In genomic region chr4:12781969-12782904, GRCm38 (mm10) we compare ENCODE assay signal across 15 mouse cellular contexts.
DNase-seq lines count a peak whose midpoint lies in the region; ATAC-seq and TF ChIP-seq lines count a peak whose summit lies in the region.
"Had no signal": no experiment of that assay in that cellular context is flagged by ENCODE, and none has a peak within 500 bp of the region (broad histone marks: within the 10 kb centered on the region; RNA-seq: fewer than 3 reads in every experiment).

No protein-coding gene starts in this region.

- H3K4me2 ChIP-seq in hindbrain, embryonic 12.5 days (replicated peaks) = no peak overlapping the region
- no peak overlapping the region for H3K4me2 ChIP-seq in hindbrain, postnatal 0 days (ENCODE audit: low read depth, low read length)
- H3K4me2 ChIP-seq in neural tube, embryonic 13.5 days = no peak overlapping the region
- H3K4me2 ChIP-seq in midbrain, postnatal 0 days (ENCODE audit: low read depth, low read length, poor library complexity, severe bottlenecking) = no peak overlapping the region
- H3K4me2 ChIP-seq: forebrain, embryonic 12.5 days; neural tube, embryonic 15.5 days had no signal

- H3K4me1 ChIP-seq in hindbrain, embryonic 12.5 days = peaks cover 11% of the 10 kb centered on the region
- 0 out of 2 replicates have a peak, but pooled peaks cover 3% of the 10 kb centered on the region for H3K4me1 ChIP-seq in hindbrain, postnatal 0 days (ENCODE audit: insufficient read depth, low read length)
- peaks cover 6% of the 10 kb centered on the region; the same call in 1 of the 2 replicates for H3K4me1 ChIP-seq in neural tube, embryonic 13.5 days (replicated peaks)
- H3K4me1 ChIP-seq in midbrain, postnatal 0 days (ENCODE audit: insufficient read depth, low read length) = no peaks in the 10 kb centered on the region
- H3K4me1 ChIP-seq: neural tube, embryonic 15.5 days had no signal

- H3K4me3 ChIP-seq in hindbrain, embryonic 12.5 days = no peak overlapping the region
- H3K4me3 ChIP-seq in hindbrain, postnatal 0 days (ENCODE audit: low read length) = no peak overlapping the region
- no peak overlapping the region for H3K4me3 ChIP-seq in neural tube, embryonic 13.5 days
- H3K4me3 ChIP-seq in layer of hippocampus, adult 2 months = no peak overlapping the region
- no peak overlapping the region for H3K4me3 ChIP-seq in midbrain, postnatal 0 days (ENCODE audit: low read depth, low read length)
- H3K4me3 ChIP-seq: forebrain, embryonic 12.5 days; neural tube, embryonic 15.5 days had no signal

- H3K9ac ChIP-seq in hindbrain, embryonic 12.5 days = no peak overlapping the region
- H3K9ac ChIP-seq in hindbrain, postnatal 0 days (replicated peaks; ENCODE audit: low read length) = no peak overlapping the region
- no peak overlapping the region for H3K9ac ChIP-seq in neural tube, embryonic 13.5 days
- no peak overlapping the region for H3K9ac ChIP-seq in midbrain, postnatal 0 days (replicated peaks; ENCODE audit: low read length, poor library complexity, severe bottlenecking)
- H3K9ac ChIP-seq: forebrain, embryonic 12.5 days; neural tube, embryonic 15.5 days had no signal

- H3K9me3 ChIP-seq in hindbrain, embryonic 12.5 days (replicated peaks) = no peaks in the 10 kb centered on the region
- no peaks in the 10 kb centered on the region for H3K9me3 ChIP-seq in hindbrain, postnatal 0 days (ENCODE audit: low read length)
- no peaks in the 10 kb centered on the region for H3K9me3 ChIP-seq in neural tube, embryonic 13.5 days
- H3K9me3 ChIP-seq in midbrain, postnatal 0 days (ENCODE audit: low read length) = no peaks in the 10 kb centered on the region
- H3K9me3 ChIP-seq: forebrain, embryonic 12.5 days; neural tube, embryonic 15.5 days had no signal

- no peak overlapping the region for H3K27ac ChIP-seq in hindbrain, embryonic 12.5 days
- no peak overlapping the region for H3K27ac ChIP-seq in hindbrain, postnatal 0 days
- H3K27ac ChIP-seq in neural tube, embryonic 13.5 days (replicated peaks) = peak overlapping the region; percentile 42; the same call in 1 of the 2 replicates
- no peak overlapping the region for H3K27ac ChIP-seq in layer of hippocampus, adult 2 months
- no peak overlapping the region for H3K27ac ChIP-seq in midbrain, postnatal 0 days (ENCODE audit: low read depth, low read length)
- H3K27ac ChIP-seq: forebrain, embryonic 12.5 days; neural tube, embryonic 15.5 days had no signal

- no peaks in the 10 kb centered on the region for H3K27me3 ChIP-seq in hindbrain, embryonic 12.5 days
- H3K27me3 ChIP-seq in hindbrain, postnatal 0 days (ENCODE audit: insufficient read depth, low read length) = no peaks in the 10 kb centered on the region
- H3K27me3 ChIP-seq in neural tube, embryonic 13.5 days = no peaks in the 10 kb centered on the region
- no peaks in the 10 kb centered on the region for H3K27me3 ChIP-seq in midbrain, postnatal 0 days (ENCODE audit: insufficient read depth, low read length)
- H3K27me3 ChIP-seq: forebrain, embryonic 12.5 days; neural tube, embryonic 15.5 days; Patski had no signal

- 0 out of 2 replicates have a peak, but pooled peaks have one; percentile 8 for ATAC-seq in hindbrain, embryonic 12.5 days (ENCODE audit: low FRiP score)
- ATAC-seq in hindbrain, postnatal 0 days = no peak
- peak; percentile 32; the same call in 1 of the 2 replicates for ATAC-seq in neural tube, embryonic 13.5 days (ENCODE audit: low read depth)
- no peak for ATAC-seq in midbrain, postnatal 0 days (ENCODE audit: low FRiP score)
- ATAC-seq: Patski had no signal

- no peak for TF ChIP-seq CTCF in hindbrain, postnatal 0 days (IDR thresholded peaks at IDR 0.05; ENCODE audit: low read depth)
- TF ChIP-seq CTCF in layer of hippocampus, adult 2 months (conservative IDR thresholded peaks at IDR 0.05) = no peak
- no peak for TF ChIP-seq CTCF in midbrain, postnatal 0 days (IDR thresholded peaks at IDR 0.05)

- no peak for DNase-seq in hindbrain, postnatal 0 days (ENCODE audit: low spot score)
- no peak for DNase-seq in neural tube, embryonic 10.5 days (ENCODE audit: extremely low spot score, low spot score)
- DNase-seq in heart, postnatal 4 days = peak; percentile 26
- DNase-seq in layer of hippocampus, adult 2 months (ENCODE audit: low spot score in 2 of 2) = no peak
- no peak for DNase-seq in cerebellum, adult 9-11 months
- no peak for DNase-seq in midbrain, postnatal 0 days (ENCODE audit: low spot score)
- DNase-seq: adrenal gland, adult 8-10 months; gastrocnemius, postnatal 14 days; lung, postnatal 36 days; midbrain, embryonic 14.5 days had no signal

- WGBS in hindbrain, embryonic 12.5 days = 54% methylated on average over 10 of the region's 10 CpGs
- 37% methylated on average over 10 of the region's 10 CpGs for WGBS in hindbrain, postnatal 0 days
- 54% methylated on average over 10 of the region's 10 CpGs for WGBS in neural tube, embryonic 13.5 days
- 62% methylated on average over 10 of the region's 10 CpGs for WGBS in midbrain, postnatal 0 days

- no peaks in the 10 kb centered on the region for H3K36me3 ChIP-seq in hindbrain, embryonic 12.5 days
- H3K36me3 ChIP-seq in hindbrain, postnatal 0 days (ENCODE audit: insufficient read depth, low read length) = no peaks in the 10 kb centered on the region
- H3K36me3 ChIP-seq in neural tube, embryonic 13.5 days = no peaks in the 10 kb centered on the region
- H3K36me3 ChIP-seq in midbrain, postnatal 0 days (ENCODE audit: insufficient read depth, low read length) = no peaks in the 10 kb centered on the region
- H3K36me3 ChIP-seq: forebrain, embryonic 12.5 days; neural tube, embryonic 15.5 days had no signal

Comparison
In these comparisons a context has a peak if more than half of its experiments do, and no peak if none do; other contexts are left out.
1. ATAC-seq: peak in hindbrain, embryonic 12.5 days (single experiment) and neural tube, embryonic 13.5 days (single experiment); none in hindbrain, postnatal 0 days (single experiment) and midbrain, postnatal 0 days (single experiment).